Mouse (Mus musculus) kidney, embryonic 15.5 days (tissue): ENCODE results near the gene Ube2b. TPM values are rescaled to one million over a fixed set of nuclear protein-coding genes. Genes with fewer than 3 reads are reported as not detected.

Experiments used
- ATAC-seq: fragments of 200-750 bp; cut with Nextera tagmentation; replicated peaks from 2 replicates; pipeline ENCODE4 v1.8.0; 2017; ENCODE audit warnings: moderate TSS enrichment; ENCODE audit not compliant: low FRiP score
- H3K27ac ChIP-seq: fragments of 300-500 bp; sonication (generic); 2 replicates; pipeline ENCODE4 v1.5.1; 2015; ENCODE audit warnings: mild to moderate bottlenecking, inconsistent platforms
- H3K27me3 ChIP-seq: fragments of 300-500 bp; sonication (generic); 2 replicates; pipeline ENCODE4 v1.6.1; 2015; ENCODE audit warnings: inconsistent platforms
- H3K36me3 ChIP-seq: fragments of 300-500 bp; sonication (generic); 2 replicates; pipeline ENCODE4 v1.6.1; 2015; ENCODE audit warnings: inconsistent platforms
- H3K4me1 ChIP-seq: fragments of 300-500 bp; sonication (generic); 2 replicates; pipeline ENCODE4 v1.6.1; 2015; ENCODE audit warnings: inconsistent platforms
- H3K4me2 ChIP-seq: fragments of 300-500 bp; sonication (generic); 2 replicates; pipeline ENCODE4 v1.6.1; 2015; ENCODE audit warnings: moderate library complexity, mild to moderate bottlenecking, inconsistent platforms
- H3K4me3 ChIP-seq: fragments of 300-500 bp; sonication (generic); replicated peaks from 2 replicates; pipeline ENCODE4 v1.5.1; 2015; ENCODE audit warnings: mild to moderate bottlenecking, inconsistent platforms
- H3K9ac ChIP-seq: fragments of 300-500 bp; sonication (generic); 2 replicates; pipeline ENCODE4 v1.6.1; 2015; ENCODE audit warnings: mild to moderate bottlenecking, inconsistent platforms
- H3K9me3 ChIP-seq: fragments of 300-500 bp; sonication (generic); replicated peaks from 2 replicates; pipeline ENCODE4 v1.6.1; 2016; ENCODE audit warnings: inconsistent platforms
- WGBS: fragments of 180-500 bp; shearing (Covaris S2); methylation state at CpG from one replicate; pipeline ENCODE4 v1.1.7; 2015; ENCODE audit warnings: mixed read lengths; 5-methylcytosine and 5-hydroxymethylcytosine counted together
- polyA plus RNA-seq: library from polyadenylated mRNA; unstranded; fragments of >200 nt; fragmentation: Nextera tagmentation; extraction: Ambion mirVana; gene quantifications from 2 replicates; pipeline ENCODE4 v1.2.1, GENCODE M21; 2015

Ube2b gene
- polyA plus RNA-seq, 1 experiment from 2014 or later = 211 TPM

GRCm38 (mm10) chr11:51962277-51962676 is 38.3 kb downstream of the Ube2b start:
- no peak overlapping the region for H3K4me3 ChIP-seq
- 89% methylated on average over 7 of the region's 7 CpGs for WGBS
- ATAC-seq = no peak
- no peaks in the 10 kb centered on the region for H3K4me1 ChIP-seq
- no peak overlapping the region for H3K9ac ChIP-seq
- no peaks in the 10 kb centered on the region for H3K9me3 ChIP-seq
- H3K36me3 ChIP-seq = no peaks in the 10 kb centered on the region
- no peak overlapping the region for H3K4me2 ChIP-seq
- H3K27me3 ChIP-seq = no peaks in the 10 kb centered on the region
- H3K27ac ChIP-seq = no peak overlapping the region

- no peak for ATAC-seq
- no peak overlapping the region for H3K27ac ChIP-seq
- H3K9me3 ChIP-seq = no peaks in the 10 kb centered on the region
- no peaks in the 10 kb centered on the region for H3K27me3 ChIP-seq
- 90% methylated on average over 8 of the region's 8 CpGs for WGBS
- H3K4me3 ChIP-seq = no peak overlapping the region
- H3K9ac ChIP-seq = no peak overlapping the region
- no peaks in the 10 kb centered on the region for H3K4me1 ChIP-seq
- H3K4me2 ChIP-seq = no peak overlapping the region
- H3K36me3 ChIP-seq = no peaks in the 10 kb centered on the region
These were observed 38.8 kb downstream of the Ube2b start for GRCm38 (mm10) chr11:51961761-51962160.

- Histone ChIP-seq H3K9me3 (no peaks in the 10 kb centered on the region), H3K4me2 (no peak overlapping the region), H3K9ac (no peak overlapping the region), H3K4me1 (no peaks in the 10 kb centered on the region), H3K27ac (no peak overlapping the region), H3K36me3 (no peaks in the 10 kb centered on the region), H3K27me3 (no peaks in the 10 kb centered on the region), H3K4me3 (no peak overlapping the region)
- no peak for ATAC-seq
- WGBS = 58% methylated on average over 11 of the region's 11 CpGs
These were observed 39.5 kb downstream of the Ube2b start for GRCm38 (mm10) chr11:51960967-51961471.

- Histone ChIP-seq H3K9ac (no peak overlapping the region), H3K27me3 (no peaks in the 10 kb centered on the region), H3K4me1 (no peaks in the 10 kb centered on the region), H3K36me3 (no peaks in the 10 kb centered on the region), H3K4me3 (no peak overlapping the region), H3K9me3 (no peaks in the 10 kb centered on the region), H3K27ac (no peak overlapping the region), H3K4me2 (no peak overlapping the region)
- no peak for ATAC-seq
- WGBS = 87% methylated on average over 4 of the region's 4 CpGs
These were observed 40.5 kb downstream of the Ube2b start for GRCm38 (mm10) chr11:51960061-51960460.

- H3K9me3 ChIP-seq = no peaks in the 10 kb centered on the region
- H3K27ac ChIP-seq = no peak overlapping the region
- no peak overlapping the region for H3K4me2 ChIP-seq
- no peak overlapping the region for H3K4me3 ChIP-seq
- H3K9ac ChIP-seq = no peak overlapping the region
- no peaks in the 10 kb centered on the region for H3K4me1 ChIP-seq
- WGBS = 79% methylated on average over 5 of the region's 5 CpGs
- H3K36me3 ChIP-seq = no peaks in the 10 kb centered on the region
- no peaks in the 10 kb centered on the region for H3K27me3 ChIP-seq
- no peak for ATAC-seq
These were observed 41.1 kb downstream of the Ube2b start for GRCm38 (mm10) chr11:51959511-51959910.

GRCm38 (mm10) chr11:51957760-51958159 is 42.8 kb downstream of the Ube2b start:
- WGBS = 91% methylated on average over 4 of the region's 4 CpGs
- H3K4me1 ChIP-seq = no peaks in the 10 kb centered on the region
- no peak for ATAC-seq

GRCm38 (mm10) chr11:51956112-51956511 is 44.5 kb downstream of the Ube2b start:
- Histone ChIP-seq H3K27ac (no peak overlapping the region), H3K4me3 (no peak overlapping the region), H3K9me3 (no peaks in the 10 kb centered on the region), H3K36me3 (no peaks in the 10 kb centered on the region), H3K4me1 (peaks cover 3% of the 10 kb centered on the region; the same call in 1 of the 2 replicates), H3K27me3 (no peaks in the 10 kb centered on the region), H3K4me2 (no peak overlapping the region), H3K9ac (no peak overlapping the region)
- no peak for ATAC-seq
- 82% methylated on average over 9 of the region's 9 CpGs for WGBS

More at GRCm38 (mm10) chr11:51957760-51958159, 42.8 kb downstream of the Ube2b start:
- Histone ChIP-seq H3K27me3 (no peaks in the 10 kb centered on the region), H3K27ac (no peak overlapping the region), H3K36me3 (no peaks in the 10 kb centered on the region), H3K9me3 (no peaks in the 10 kb centered on the region), H3K9ac (no peak overlapping the region), H3K4me3 (no peak overlapping the region), H3K4me2 (no peak overlapping the region)

- H3K27ac ChIP-seq = peak overlapping the region; percentile 45; the same call in 1 of the 2 replicates
- WGBS = 51% methylated on average over 5 of the region's 5 CpGs
- H3K4me2 ChIP-seq = no peak overlapping the region
- H3K4me1 ChIP-seq = peaks cover 3% of the 10 kb centered on the region; the same call in 1 of the 2 replicates
- H3K4me3 ChIP-seq = no peak overlapping the region
- no peak for ATAC-seq
- H3K9ac ChIP-seq = no peak overlapping the region
- H3K36me3 ChIP-seq = no peaks in the 10 kb centered on the region
- H3K9me3 ChIP-seq = no peaks in the 10 kb centered on the region
- no peaks in the 10 kb centered on the region for H3K27me3 ChIP-seq
These were observed 48.6 kb downstream of the Ube2b start for GRCm38 (mm10) chr11:51951861-51952420.

GRCm38 (mm10) chr11:51949919-51950318 is 50.6 kb downstream of the Ube2b start:
- no peak overlapping the region for H3K4me3 ChIP-seq
- H3K4me1 ChIP-seq = peaks cover 3% of the 10 kb centered on the region; the same call in 1 of the 2 replicates
- 0 out of 2 replicates have a peak, but pooled peaks cover 4% of the 10 kb centered on the region for H3K27me3 ChIP-seq
- no peaks in the 10 kb centered on the region for H3K9me3 ChIP-seq
- H3K27ac ChIP-seq = no peak overlapping the region
- no peaks in the 10 kb centered on the region for H3K36me3 ChIP-seq
- no peak for ATAC-seq
- H3K4me2 ChIP-seq = no peak overlapping the region
- WGBS = 90% methylated on average over 9 of the region's 9 CpGs
- H3K9ac ChIP-seq = no peak overlapping the region

GRCm38 (mm10) chr11:51949155-51949840 is 51.3 kb downstream of the Ube2b start:
- Histone ChIP-seq H3K9me3 (no peaks in the 10 kb centered on the region), H3K4me1 (peaks cover 3% of the 10 kb centered on the region; the same call in 1 of the 2 replicates), H3K27me3 (0 out of 2 replicates have a peak, but pooled peaks cover 5% of the 10 kb centered on the region), H3K27ac (no peak overlapping the region), H3K36me3 (no peaks in the 10 kb centered on the region), H3K9ac (no peak overlapping the region), H3K4me2 (no peak overlapping the region), H3K4me3 (no peak overlapping the region)
- WGBS = 79% methylated on average over 9 of the region's 9 CpGs
- ATAC-seq = no peak

- Histone ChIP-seq H3K27ac (no peak overlapping the region), H3K9me3 (no peaks in the 10 kb centered on the region), H3K4me3 (no peak overlapping the region), H3K4me2 (no peak overlapping the region), H3K4me1 (no peaks in the 10 kb centered on the region; the same call in 1 of the 2 replicates), H3K9ac (no peak overlapping the region), H3K36me3 (no peaks in the 10 kb centered on the region), H3K27me3 (0 out of 2 replicates have a peak, but pooled peaks cover 5% of the 10 kb centered on the region)
- WGBS = 77% methylated on average over 6 of the region's 6 CpGs
- ATAC-seq = no peak
These were observed 54.4 kb downstream of the Ube2b start for GRCm38 (mm10) chr11:51946144-51946543.

- no peak overlapping the region for H3K27ac ChIP-seq
- ATAC-seq = no peak
- H3K9me3 ChIP-seq = no peaks in the 10 kb centered on the region
- H3K36me3 ChIP-seq = no peaks in the 10 kb centered on the region
- no peak overlapping the region for H3K4me2 ChIP-seq
- WGBS = 14% methylated on average over 8 of the region's 8 CpGs
- H3K4me3 ChIP-seq = no peak overlapping the region
- H3K4me1 ChIP-seq = no peaks in the 10 kb centered on the region; the same call in 1 of the 2 replicates
- H3K27me3 ChIP-seq = 0 out of 2 replicates have a peak, but pooled peaks cover 5% of the 10 kb centered on the region
- H3K9ac ChIP-seq = no peak overlapping the region
These were observed 55.0 kb downstream of the Ube2b start for GRCm38 (mm10) chr11:51945548-51945947.
